Mouse (Mus musculus) testis, adult 2 months (tissue): ENCODE data around the gene Kif28.

Experiments
- CTCF ChIP-seq: fragments of 200-500 bp; IDR thresholded peaks from 2 replicates; pipeline ENCODE4 v1.5.1; 2012; ENCODE audit warnings: low read depth, mild to moderate bottlenecking, inconsistent platforms, low read length, moderate library complexity; ENCODE audit not compliant: control insufficient read depth, insufficient read depth, insufficient replicate concordance
- POLR2A ChIP-seq: fragments of 200-500 bp; IDR thresholded peaks from 2 replicates; pipeline ENCODE4 v1.6.1; 2012; ENCODE audit warnings: low read depth, mild to moderate bottlenecking, inconsistent platforms, low read length, moderate library complexity; ENCODE audit not compliant: control insufficient read depth

GRCm38 (mm10) chr1:179687966-179688365 lies 57.1 kb downstream of the Kif28 start:
- TF ChIP-seq CTCF: no peak
- TF ChIP-seq POLR2A: no peak
